Comparison of ENCODE assay signal across 10 mouse cellular contexts in the genomic region with DNA sequence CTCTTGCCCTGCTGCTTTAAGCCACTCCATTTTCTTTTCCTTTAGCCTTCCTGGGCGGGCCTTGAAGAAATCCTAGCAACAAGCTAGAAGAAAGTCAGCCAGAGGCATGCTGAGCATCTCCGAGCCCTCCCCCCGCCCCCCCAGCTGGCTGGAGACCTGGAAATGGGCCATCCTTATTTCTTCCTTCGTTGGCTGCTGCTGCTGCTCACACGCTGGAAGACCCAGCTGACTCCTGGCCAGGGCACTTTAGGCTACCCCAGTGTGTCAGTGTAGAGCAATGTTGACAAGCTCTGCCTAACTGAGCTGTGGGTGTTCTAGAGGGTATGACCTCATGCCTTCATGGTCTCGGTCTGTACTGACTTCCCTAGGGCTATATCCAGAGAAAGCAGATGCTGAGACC. TPM values are rescaled to one million over a fixed set of nuclear protein-coding genes. Genes with fewer than 3 reads are reported as not detected.
DNase-seq lines count a peak whose midpoint lies in the region; ATAC-seq lines count a peak whose summit lies in the region.
"Had no signal": no experiment of that assay in that cellular context is flagged by ENCODE, and none has a peak within 500 bp of the region (broad histone marks: within the 10 kb centered on the region; RNA-seq: fewer than 3 reads in every experiment).

No protein-coding gene starts in this region.

- no peaks in the 10 kb centered on the region for H3K27me3 ChIP-seq in hindbrain, embryonic 15.5 days
- no peaks in the 10 kb centered on the region for H3K27me3 ChIP-seq in hindbrain, embryonic 10.5 days (ENCODE audit: insufficient read depth, poor library complexity, severe bottlenecking)

- ATAC-seq in hindbrain, embryonic 15.5 days (ENCODE audit: low FRiP score, low read depth), result peak; percentile 86
- ATAC-seq in cerebellum, adult (ENCODE audit: insufficient number of reproducible peaks, low FRiP score, low TSS enrichment), result no peak

- H3K9ac ChIP-seq in hindbrain, embryonic 15.5 days, result no peak overlapping the region

- no peak overlapping the region for H3K4me3 ChIP-seq in hindbrain, embryonic 15.5 days
- no peak overlapping the region for H3K4me3 ChIP-seq in hindbrain, embryonic 10.5 days

- no peaks in the 10 kb centered on the region for H3K36me3 ChIP-seq in hindbrain, embryonic 15.5 days
- no peaks in the 10 kb centered on the region for H3K36me3 ChIP-seq in hindbrain, embryonic 10.5 days

- no peak overlapping the region for H3K4me2 ChIP-seq in hindbrain, embryonic 15.5 days

- H3K4me1 ChIP-seq in hindbrain, embryonic 15.5 days (replicated peaks), result no peaks in the 10 kb centered on the region
- H3K4me1 ChIP-seq in hindbrain, embryonic 10.5 days (replicated peaks), result 0 out of 2 replicates have a peak, but pooled peaks cover 4% of the 10 kb centered on the region

- 42% methylated on average over 6 of the region's 6 CpGs for WGBS in hindbrain, embryonic 15.5 days
- WGBS in hindbrain, embryonic 10.5 days, result 58% methylated on average over 6 of the region's 6 CpGs

- H3K27ac ChIP-seq in hindbrain, embryonic 15.5 days (replicated peaks), result no peak overlapping the region
- no peak overlapping the region for H3K27ac ChIP-seq in hindbrain, embryonic 10.5 days

- H3K9me3 ChIP-seq in hindbrain, embryonic 15.5 days, result no peaks in the 10 kb centered on the region
- no peaks in the 10 kb centered on the region for H3K9me3 ChIP-seq in hindbrain, embryonic 10.5 days

- DNase-seq in hindbrain, embryonic 10.5 days (ENCODE audit: low spot score), result no peak
- DNase-seq in Muller cell, postnatal 12 days (ENCODE audit: inconsistent ontology term), result peak; percentile 78
- peak; percentile 66 to 76 for DNase-seq in heart, adult 18-20 months
- peak; percentile 41 to 56 for DNase-seq in kidney, postnatal 4 days
- DNase-seq in ovary, postnatal 14 days (ENCODE audit: low spot score), result no peak
- DNase-seq in adrenal gland, adult 2 months, result no peak
- DNase-seq: right cerebral cortex, postnatal 14 days had no signal

RNA-seq across cellular contexts. Expression of gene A730049H05Rik, which starts 13.1 kb away (rescaled TPM):
- 0.69 and 0.74 TPM in 2 replicates for polyA plus RNA-seq in hindbrain, embryonic 15.5 days (2015; fragmentation: Nextera tagmentation; extraction: Ambion mirVana)
- 0.30 and 0.90 TPM in 2 replicates for polyA plus RNA-seq in hindbrain, embryonic 10.5 days (2016; fragmentation: Nextera tagmentation; extraction: Ambion mirVana)
- not detected for total RNA-seq in heart, adult 18-20 months (2021)
- 1 to 10 TPM; 1.9 to 5.3 TPM for total RNA-seq in adrenal gland, adult 2 months (2021)
- 0.10 and 0.24 TPM in 2 replicates for polyA plus RNA-seq in adrenal gland, adult 2 months (2012; rRNA removed)
- polyA plus RNA-seq: liver, embryonic 16.5 days had no signal

Comparison
In these comparisons a context has a peak if more than half of its experiments do, and no peak if none do; other contexts are left out.
1. DNase-seq: peak in Muller cell, postnatal 12 days (single experiment), heart, adult 18-20 months (2 of 2) and kidney, postnatal 4 days (2 of 2); none in hindbrain, embryonic 10.5 days (single experiment), ovary, postnatal 14 days (single experiment) and adrenal gland, adult 2 months (single experiment).